Mouse (Mus musculus) cortical plate, adult 2 months (tissue): ENCODE results near the gene Fgfr2. TPM values are rescaled to one million over a fixed set of nuclear protein-coding genes. Genes with fewer than 3 reads are reported as not detected.

Experiments
- H3K27ac ChIP-seq: fragments of 200-500 bp; 2 replicates; pipeline ENCODE4 v1.5.1; 2012; ENCODE audit warnings: low read length, control low read depth, inconsistent platforms; ENCODE audit not compliant: insufficient read depth
- H3K4me1 ChIP-seq: fragments of 200-500 bp; 2 replicates; pipeline ENCODE4 v1.6.1; 2011; ENCODE audit warnings: low read length; ENCODE audit not compliant: control insufficient read depth, insufficient read depth
- H3K4me3 ChIP-seq: fragments of 200-500 bp; 2 replicates; pipeline ENCODE4 v1.5.1; 2011; ENCODE audit warnings: mild to moderate bottlenecking, low read length, control low read depth; ENCODE audit not compliant: insufficient read depth
- CTCF ChIP-seq: fragments of 200-500 bp; IDR thresholded peaks from 2 replicates; pipeline ENCODE4 v1.5.1; 2011; ENCODE audit warnings: mild to moderate bottlenecking, control low read depth, low read length; ENCODE audit not compliant: insufficient read depth; ENCODE audit errors: extremely low read depth
- POLR2A ChIP-seq: fragments of 200-500 bp; IDR thresholded peaks from 2 replicates; pipeline ENCODE4 v1.6.1; 2011; ENCODE audit warnings: mild to moderate bottlenecking, low read length, control low read depth; ENCODE audit not compliant: insufficient read depth; ENCODE audit errors: extremely low read depth
- polyA plus RNA-seq: library from polyadenylated mRNA; depleted of rRNA; stranded (reverse); fragments of >200 nt; gene quantifications from 2 replicates; pipeline ENCODE4 v1.2.3, GENCODE M21; 2012

Gene Fgfr2
- polyA plus RNA-seq, 1 experiment = 50.4 TPM

- H3K4me1 ChIP-seq = 0 out of 2 replicates have a peak, but pooled peaks cover 3% of the 10 kb centered on the region
- H3K27ac ChIP-seq = peak overlapping the region; percentile 68
- TF ChIP-seq CTCF (no peak), POLR2A (no peak)
- H3K4me3 ChIP-seq = no peak overlapping the region
These were observed 2885.9 kb downstream of the Fgfr2 start for GRCm38 (mm10) chr7:130237244-130237643.

GRCm38 (mm10) chr7:130233777-130234176 is 2889.4 kb downstream of the Fgfr2 start:
- Histone ChIP-seq H3K27ac (no peak overlapping the region), H3K4me1 (0 out of 2 replicates have a peak, but pooled peaks cover 3% of the 10 kb centered on the region), H3K4me3 (no peak overlapping the region)
- TF ChIP-seq CTCF = no peak
- no peak for TF ChIP-seq POLR2A

- no peak overlapping the region for H3K4me3 ChIP-seq
- H3K27ac ChIP-seq = no peak overlapping the region
- TF ChIP-seq CTCF (no peak), POLR2A (no peak)
- no peaks in the 10 kb centered on the region for H3K4me1 ChIP-seq
These were observed 2893.1 kb downstream of the Fgfr2 start for GRCm38 (mm10) chr7:130230034-130230433.

DNA sequence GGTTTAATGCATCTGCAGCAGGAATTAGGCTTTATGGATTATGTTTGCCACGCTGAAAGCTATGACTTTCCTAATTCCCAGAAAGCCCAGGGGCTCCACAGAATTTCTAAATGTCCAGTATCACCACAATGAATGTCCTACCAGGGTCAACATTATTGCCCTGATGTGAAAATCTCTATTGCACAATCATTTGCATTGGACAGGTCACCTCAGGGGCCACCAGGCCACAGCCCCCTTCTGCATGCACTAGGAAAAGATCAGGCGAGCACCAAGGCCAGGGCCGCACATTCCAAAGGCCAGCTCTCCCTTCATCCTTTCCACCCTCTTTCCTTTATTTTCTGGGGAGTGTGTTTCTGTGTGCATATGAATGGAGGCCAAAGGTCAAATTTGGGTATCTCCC is 2897.9 kb downstream of the Fgfr2 start:
- Histone ChIP-seq H3K4me1 (no peaks in the 10 kb centered on the region), H3K4me3 (no peak overlapping the region), H3K27ac (no peak overlapping the region)
- TF ChIP-seq POLR2A (no peak), CTCF (no peak)

GRCm38 (mm10) chr7:130222633-130223354 is 2900.4 kb downstream of the Fgfr2 start:
- no peaks in the 10 kb centered on the region for H3K4me1 ChIP-seq
- no peak for TF ChIP-seq POLR2A
- TF ChIP-seq CTCF = no peak
- no peak overlapping the region for H3K27ac ChIP-seq
- H3K4me3 ChIP-seq = no peak overlapping the region

DNA sequence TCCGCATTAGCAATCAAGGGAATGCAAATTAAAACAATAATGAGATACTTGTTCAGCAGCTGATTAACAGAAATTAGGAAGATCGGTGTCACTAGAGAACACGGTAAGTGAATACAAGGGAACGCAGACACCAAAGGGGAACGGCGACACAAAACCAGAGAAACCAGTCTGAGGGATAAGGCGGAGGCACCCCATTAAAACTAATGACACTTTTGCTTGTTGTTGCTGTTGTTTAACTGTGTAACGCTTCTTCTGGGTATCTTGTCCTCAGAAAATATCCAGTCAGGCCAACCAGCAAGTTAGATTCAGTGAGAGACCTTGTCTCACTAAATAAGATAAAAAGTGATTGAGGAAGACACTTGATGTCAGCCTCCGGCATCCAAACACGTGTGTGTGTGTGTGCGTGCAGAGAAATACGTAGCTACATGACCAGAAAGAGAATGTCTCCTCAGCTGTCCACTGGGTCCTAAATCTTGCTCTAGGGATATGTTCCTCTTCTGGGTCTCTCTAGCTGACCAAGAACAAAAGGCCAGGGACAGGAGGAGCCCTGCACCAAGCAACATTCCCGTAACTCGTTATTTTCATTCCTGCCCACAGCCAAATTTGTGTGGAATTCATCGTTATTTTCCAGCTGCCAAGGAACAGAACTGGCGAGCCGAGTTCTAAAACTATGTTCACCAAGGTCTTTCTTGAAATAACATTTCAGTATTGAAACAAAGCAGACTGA is 2901.3 kb downstream of the Fgfr2 start:
- H3K27ac ChIP-seq = no peak overlapping the region
- TF ChIP-seq CTCF = no peak
- no peak for TF ChIP-seq POLR2A
- H3K4me3 ChIP-seq = no peak overlapping the region
- H3K4me1 ChIP-seq = no peaks in the 10 kb centered on the region

DNA sequence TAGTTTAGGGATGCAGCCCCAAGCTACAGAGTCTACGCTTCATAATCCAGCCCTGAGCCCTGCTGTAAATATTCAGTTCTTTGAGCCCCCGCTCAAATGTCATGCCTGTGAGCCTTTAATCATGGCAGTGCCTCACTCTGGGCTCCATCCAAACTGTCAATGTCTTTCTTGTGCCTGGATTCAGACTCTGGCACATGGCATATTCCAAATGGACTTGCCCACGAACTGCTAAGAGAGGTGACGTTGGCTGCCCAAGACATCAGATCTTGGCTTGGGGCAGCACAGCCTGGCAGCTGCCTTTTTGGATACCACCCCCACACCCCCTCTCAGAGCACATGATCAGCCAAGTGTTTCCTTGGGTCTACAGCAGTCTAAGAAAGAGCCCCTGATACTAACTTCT is 2902.5 kb downstream of the Fgfr2 start:
- TF ChIP-seq POLR2A (no peak), CTCF (no peak)
- no peaks in the 10 kb centered on the region for H3K4me1 ChIP-seq
- H3K27ac ChIP-seq = no peak overlapping the region
- H3K4me3 ChIP-seq = no peak overlapping the region

DNA sequence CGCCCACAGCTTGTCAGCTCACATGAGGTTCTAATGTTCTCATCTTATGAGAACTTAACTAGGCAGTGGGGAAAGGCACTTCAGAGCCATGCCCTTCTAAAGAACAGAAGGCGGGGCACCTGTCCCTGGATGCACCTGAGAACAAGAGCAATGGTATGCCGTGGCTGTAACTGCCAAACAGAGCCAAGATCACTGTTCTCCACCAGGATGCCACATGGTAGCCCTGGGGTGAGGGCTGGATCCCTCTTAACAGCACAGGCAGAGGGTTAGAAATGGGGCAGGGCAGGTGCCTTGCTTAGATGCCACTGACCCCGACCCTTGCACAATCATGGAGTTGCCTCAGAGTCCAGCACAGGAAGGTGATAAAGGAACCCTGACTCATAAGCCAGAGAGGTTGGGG is 2903.3 kb downstream of the Fgfr2 start:
- Histone ChIP-seq H3K4me1 (peaks cover 5% of the 10 kb centered on the region), H3K27ac (no peak overlapping the region), H3K4me3 (no peak overlapping the region)
- TF ChIP-seq POLR2A = no peak
- TF ChIP-seq CTCF = no peak

GRCm38 (mm10) chr7:130216272-130216671 is 2906.9 kb downstream of the Fgfr2 start:
- H3K4me1 ChIP-seq = peaks cover 6% of the 10 kb centered on the region
- no peak overlapping the region for H3K27ac ChIP-seq
- H3K4me3 ChIP-seq = no peak overlapping the region
- no peak for TF ChIP-seq POLR2A
- no peak for TF ChIP-seq CTCF
